Mouse (Mus musculus) kidney, embryonic 14.5 days (tissue): ENCODE data around the gene Gmeb2. TPM values are rescaled to one million over a fixed set of nuclear protein-coding genes. Genes with fewer than 3 reads are reported as not detected.

Source experiments
- ATAC-seq: fragments of 200-750 bp; cut with Nextera tagmentation; 2 replicates; pipeline ENCODE4 v1.8.0; 2017; ENCODE audit warnings: moderate number of reproducible peaks, mild to moderate bottlenecking, moderate TSS enrichment, moderate library complexity; ENCODE audit not compliant: low FRiP score, low TSS enrichment
- H3K27ac ChIP-seq: fragments of 300-500 bp; sonication (generic); 2 replicates; pipeline ENCODE4 v1.5.1; 2014; ENCODE audit warnings: low read depth, mild to moderate bottlenecking, low read length, moderate library complexity, mixed read lengths
- H3K27me3 ChIP-seq: fragments of 300-500 bp; sonication (generic); 2 replicates; pipeline ENCODE4 v1.6.1; 2014; ENCODE audit warnings: mild to moderate bottlenecking, low read length; ENCODE audit not compliant: control insufficient read depth, insufficient read depth
- H3K36me3 ChIP-seq: fragments of 300-500 bp; sonication (generic); 2 replicates; pipeline ENCODE4 v1.6.1; 2014; ENCODE audit warnings: low read length, mixed read lengths; ENCODE audit not compliant: control insufficient read depth, insufficient read depth
- H3K4me1 ChIP-seq: fragments of 300-500 bp; sonication (generic); 2 replicates; pipeline ENCODE4 v1.6.1; 2014; ENCODE audit warnings: low read length, mixed read lengths; ENCODE audit not compliant: control insufficient read depth, insufficient read depth
- H3K4me2 ChIP-seq: fragments of 300-500 bp; sonication (generic); replicated peaks from 2 replicates; pipeline ENCODE4 v1.6.1; 2014; ENCODE audit warnings: low read depth, mild to moderate bottlenecking, low read length
- H3K4me3 ChIP-seq: fragments of 300-500 bp; sonication (generic); 2 replicates; pipeline ENCODE4 v1.5.1; 2014; ENCODE audit warnings: mild to moderate bottlenecking, low read length
- H3K9ac ChIP-seq: fragments of 300-500 bp; sonication (generic); 2 replicates; pipeline ENCODE4 v1.6.1; 2014; ENCODE audit warnings: low read depth, mild to moderate bottlenecking, low read length, moderate library complexity
- H3K9me3 ChIP-seq: fragments of 300-500 bp; sonication (generic); 2 replicates; pipeline ENCODE4 v1.6.1; 2016; ENCODE audit warnings: low read length; ENCODE audit not compliant: control insufficient read depth
- WGBS: fragments of 180-500 bp; shearing (Covaris S2); extraction: QIAGEN DNeasy Blood & Tissue Kit; methylation state at CpG from one replicate; pipeline ENCODE4 v1.1.7; 2014; 5-methylcytosine and 5-hydroxymethylcytosine counted together
- polyA plus RNA-seq: library from polyadenylated mRNA; unstranded; fragments of >200 nt; fragmentation: Nextera tagmentation; extraction: Ambion mirVana; gene quantifications from 2 replicates; pipeline ENCODE4 v1.2.1, GENCODE M21; 2014

The Gmeb2 gene
- polyA plus RNA-seq, 1 experiment from 2014 or later: 17.9 TPM

DNA sequence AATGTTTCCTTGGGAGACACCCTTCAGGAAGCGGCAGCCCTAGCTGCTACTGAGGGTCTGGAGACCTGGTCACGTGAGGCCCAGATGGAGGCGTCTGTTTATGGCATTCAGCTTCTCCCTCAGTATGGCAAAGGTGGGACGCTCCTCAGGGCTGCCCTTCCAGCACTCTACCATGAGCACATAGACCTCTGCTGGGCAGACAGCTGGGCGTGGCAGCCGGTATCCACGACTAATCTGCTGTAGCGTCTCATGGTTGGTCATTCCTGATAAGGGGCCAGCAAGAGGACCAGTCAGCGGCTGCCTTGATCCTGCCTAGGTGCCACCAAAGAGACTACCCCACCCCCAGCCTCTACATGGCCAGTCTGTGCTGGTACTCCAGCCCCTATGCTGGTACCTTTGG, 81.7 kb downstream of the Gmeb2 start:
- no peaks in the 10 kb centered on the region for H3K9me3 ChIP-seq
- WGBS: 77% methylated on average over 9 of the region's 9 CpGs
- H3K4me2 ChIP-seq: no peak overlapping the region
- H3K9ac ChIP-seq: no peak overlapping the region
- no peak overlapping the region for H3K27ac ChIP-seq
- H3K27me3 ChIP-seq: peaks cover under 1% of the 10 kb centered on the region; the same call in 1 of the 2 replicates
- no peak for ATAC-seq
- H3K4me1 ChIP-seq: no peaks in the 10 kb centered on the region
- no peak overlapping the region for H3K4me3 ChIP-seq
- no peaks in the 10 kb centered on the region for H3K36me3 ChIP-seq

- H3K36me3 ChIP-seq: no peaks in the 10 kb centered on the region
- H3K4me2 ChIP-seq: no peak overlapping the region
- H3K27me3 ChIP-seq: no peaks in the 10 kb centered on the region
- ATAC-seq: no peak
- WGBS: 82% methylated on average over 5 of the region's 5 CpGs
- H3K4me3 ChIP-seq: no peak overlapping the region
- no peak overlapping the region for H3K9ac ChIP-seq
- H3K27ac ChIP-seq: no peak overlapping the region
- no peaks in the 10 kb centered on the region for H3K9me3 ChIP-seq
- no peaks in the 10 kb centered on the region for H3K4me1 ChIP-seq
Measured at GRCm38 (mm10) chr2:181205678-181206077, 82.2 kb downstream of the Gmeb2 start.

- Histone ChIP-seq H3K27me3 (no peaks in the 10 kb centered on the region), H3K27ac (no peak overlapping the region), H3K4me2 (no peak overlapping the region), H3K36me3 (no peaks in the 10 kb centered on the region), H3K4me3 (no peak overlapping the region), H3K9me3 (no peaks in the 10 kb centered on the region), H3K9ac (no peak overlapping the region), H3K4me1 (no peaks in the 10 kb centered on the region)
- ATAC-seq: no peak
- WGBS: 75% methylated on average over 6 of the region's 6 CpGs
Measured at GRCm38 (mm10) chr2:181202886-181203285, 84.9 kb downstream of the Gmeb2 start.

GRCm38 (mm10) chr2:181202422-181202821, 85.4 kb downstream of the Gmeb2 start, which contains the start of gene Ptk6:
TSS of gene Ptk6 (minus strand) at chr2:181202789.
- 96% methylated on average over 3 of the region's 3 CpGs for WGBS
- Histone ChIP-seq H3K27ac (no peak within 1 kb of the TSS), H3K4me3 (no peak within 1 kb of the TSS), H3K9ac (no peak within 1 kb of the TSS), H3K27me3 (no peaks in the 10 kb centered on the region), H3K36me3 (no peaks in the 10 kb centered on the region), H3K4me2 (no peak within 1 kb of the TSS), H3K4me1 (no peaks in the 10 kb centered on the region), H3K9me3 (no peaks in the 10 kb centered on the region)
- no peak for ATAC-seq

GRCm38 (mm10) chr2:181201606-181202005, 86.2 kb downstream of the Gmeb2 start:
- Histone ChIP-seq H3K4me3 (no peak overlapping the region), H3K4me1 (no peaks in the 10 kb centered on the region), H3K27ac (no peak overlapping the region), H3K9me3 (no peaks in the 10 kb centered on the region), H3K4me2 (no peak overlapping the region), H3K27me3 (no peaks in the 10 kb centered on the region), H3K9ac (no peak overlapping the region), H3K36me3 (no peaks in the 10 kb centered on the region)
- no peak for ATAC-seq
- WGBS: 71% methylated on average over 3 of the region's 3 CpGs

Other genes with a start within 250 kb of the Gmeb2 start
- gene Chrna4, start 244.5 kb downstream of the Gmeb2 start, polyA plus RNA-seq: 3.8 and 5.3 TPM in 2 replicates
- gene Kcnq2, start 152.7 kb downstream of the Gmeb2 start, polyA plus RNA-seq: not detected in 2 replicates
- not detected in 2 replicates for gene Eef1a2, start 131.0 kb downstream of the Gmeb2 start, polyA plus RNA-seq
- 387 and 477 TPM in 2 replicates for gene Ppdpf, start 100.8 kb downstream of the Gmeb2 start, polyA plus RNA-seq
- not detected in 2 replicates for gene Ptk6, start 85.2 kb downstream of the Gmeb2 start, polyA plus RNA-seq
- gene Srms, start 74.8 kb downstream of the Gmeb2 start, polyA plus RNA-seq: 0.14 and 0.24 TPM in 2 replicates
- 0.58 TPM in 1 of 2 replicates, not detected in the other for gene Fndc11, start 68.0 kb downstream of the Gmeb2 start, polyA plus RNA-seq
- gene Helz2, start 46.0 kb downstream of the Gmeb2 start, polyA plus RNA-seq: 1.3 and 1.4 TPM in 2 replicates
- gene Stmn3, start 26.5 kb upstream of the Gmeb2 start, polyA plus RNA-seq: 0.46 and 0.62 TPM in 2 replicates
- gene Rtel1, start 31.7 kb upstream of the Gmeb2 start, polyA plus RNA-seq: 40.0 and 59.2 TPM in 2 replicates
- gene Zgpat, start 76.9 kb upstream of the Gmeb2 start, polyA plus RNA-seq: 25.7 and 39.0 TPM in 2 replicates
- gene Arfrp1, start 77.4 kb upstream of the Gmeb2 start, polyA plus RNA-seq: 51.5 and 53.9 TPM in 2 replicates
- gene Lime1, start 92.0 kb upstream of the Gmeb2 start, polyA plus RNA-seq: 17.3 and 22.1 TPM in 2 replicates
- 13.7 and 26.6 TPM in 2 replicates for gene Zbtb46, start 171.4 kb upstream of the Gmeb2 start, polyA plus RNA-seq
- gene Abhd16b, start 205.2 kb upstream of the Gmeb2 start, polyA plus RNA-seq: 0.14 and 0.19 TPM in 2 replicates
- gene Tpd52l2, start 209.1 kb upstream of the Gmeb2 start, polyA plus RNA-seq: 175 and 184 TPM in 2 replicates
- gene Dnajc5, start 232.4 kb upstream of the Gmeb2 start, polyA plus RNA-seq: 41.5 and 82.2 TPM in 2 replicates